Mouse (Mus musculus) c-Kit-negative CD71-positive TER-119-positive erythroid progenitor cells, embryonic 14.5 days (primary cell): ENCODE data around the gene Chrna1.

Experiments used
- DNase-seq: peaks from one replicate; pipeline ENCODE4 v3.0.0-alpha.2; 2013; ENCODE audit warnings: low read depth, low spot score

Gene Chrna1

GRCm38 (mm10) chr2:73521737-73522136 lies 58.4 kb downstream of the Chrna1 start:
- no peak for DNase-seq

GRCm38 (mm10) chr2:73518966-73519365 lies 61.2 kb downstream of the Chrna1 start:
- DNase-seq = no peak

DNA sequence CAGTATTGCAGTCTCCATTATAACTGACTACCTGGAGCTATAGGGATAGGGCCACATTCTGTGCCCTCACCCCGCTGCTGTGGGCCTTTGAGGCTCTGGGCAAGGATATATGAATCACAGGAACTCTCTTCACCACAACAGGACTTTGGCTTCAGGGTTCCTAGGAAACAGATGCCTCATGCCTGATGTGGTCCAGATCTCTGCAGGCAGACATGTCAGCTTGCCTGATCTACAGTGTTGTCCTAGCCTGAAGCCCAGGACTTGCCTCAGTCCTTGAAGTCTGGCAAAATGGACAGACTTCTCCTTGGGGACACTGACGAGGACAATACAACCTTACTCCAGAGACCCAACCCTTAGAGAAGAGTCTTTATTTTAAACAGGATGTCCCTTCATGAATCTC lies 61.8 kb downstream of the Chrna1 start:
- DNase-seq = no peak

- no peak for DNase-seq
Measured at GRCm38 (mm10) chr2:73514178-73514577, 66.0 kb downstream of the Chrna1 start.
